Mouse (Mus musculus): Measurements from ENCODE around the gene Rbck1. TPM values are rescaled to one million over a fixed set of nuclear protein-coding genes. Genes with fewer than 3 reads are reported as not detected.

Rbck1 gene
- polyA plus RNA-seq (2012; fragmentation: generic; extraction: Trizol): 10 to 100 TPM; 59.3 to 79.2 TPM

DNA sequence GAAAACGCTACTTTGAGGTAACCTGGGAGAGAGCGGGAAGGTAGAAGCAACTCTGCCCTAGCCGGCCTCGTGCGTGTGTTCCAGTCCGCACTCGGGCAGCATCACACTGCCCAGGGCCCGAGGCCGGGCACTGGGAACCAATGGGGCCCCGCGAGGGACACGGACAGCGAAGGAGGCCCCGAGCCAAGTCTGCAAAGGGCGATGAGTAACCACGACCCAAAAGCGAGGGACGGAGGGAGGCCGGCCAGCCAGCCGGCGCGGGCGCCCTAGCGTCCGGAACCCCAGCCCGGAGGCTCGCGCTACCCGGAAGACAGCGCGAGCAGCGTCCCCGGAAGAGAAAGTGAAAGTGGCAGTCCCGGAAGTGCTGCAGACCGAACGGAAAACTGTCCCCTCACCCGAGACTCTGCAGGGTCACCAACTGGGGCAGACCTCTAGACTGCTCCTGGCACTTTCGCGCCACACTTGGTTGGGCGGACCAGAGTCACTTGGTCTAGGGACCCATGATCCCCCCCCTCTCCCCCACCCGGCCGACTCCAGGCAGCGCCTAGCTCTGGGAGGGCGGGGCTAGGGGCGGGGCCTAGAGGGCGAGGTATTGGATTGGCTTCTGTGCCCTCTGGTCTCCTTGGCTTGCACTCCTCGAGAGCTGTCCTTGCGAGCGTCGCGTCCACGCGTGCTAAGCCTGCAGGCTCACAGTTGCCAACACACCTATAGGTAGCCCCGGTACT is at the start of gene Rbck1:
TSS of gene Rbck1 (minus strand) at position 553 of the 725 bp plus-strand sequence.

DNA sequence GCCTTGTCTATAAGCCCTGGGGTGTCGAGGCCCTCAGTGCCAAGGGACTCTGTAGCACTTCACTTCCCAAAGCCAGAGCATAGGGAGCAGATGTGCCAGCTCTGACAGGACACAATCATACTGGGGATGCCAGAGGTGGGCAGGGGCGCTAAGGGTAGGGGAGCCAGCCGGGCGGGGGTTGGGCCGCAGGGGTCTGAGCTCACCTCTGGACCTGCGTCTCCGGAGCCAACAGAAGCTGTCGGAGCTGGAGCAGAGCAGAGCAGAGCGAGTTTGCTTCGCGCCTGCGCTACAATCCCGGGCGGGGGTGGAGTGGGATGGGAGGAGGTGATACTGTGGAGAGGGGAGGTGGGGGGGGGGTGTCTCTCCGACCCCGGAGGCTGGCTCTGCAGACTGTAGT is 43.9 kb upstream of the Rbck1 start, which contains the start of gene Nrsn2:
TSS of gene Nrsn2 (minus strand) at position 294 of the 397 bp plus-strand sequence.

DNA sequence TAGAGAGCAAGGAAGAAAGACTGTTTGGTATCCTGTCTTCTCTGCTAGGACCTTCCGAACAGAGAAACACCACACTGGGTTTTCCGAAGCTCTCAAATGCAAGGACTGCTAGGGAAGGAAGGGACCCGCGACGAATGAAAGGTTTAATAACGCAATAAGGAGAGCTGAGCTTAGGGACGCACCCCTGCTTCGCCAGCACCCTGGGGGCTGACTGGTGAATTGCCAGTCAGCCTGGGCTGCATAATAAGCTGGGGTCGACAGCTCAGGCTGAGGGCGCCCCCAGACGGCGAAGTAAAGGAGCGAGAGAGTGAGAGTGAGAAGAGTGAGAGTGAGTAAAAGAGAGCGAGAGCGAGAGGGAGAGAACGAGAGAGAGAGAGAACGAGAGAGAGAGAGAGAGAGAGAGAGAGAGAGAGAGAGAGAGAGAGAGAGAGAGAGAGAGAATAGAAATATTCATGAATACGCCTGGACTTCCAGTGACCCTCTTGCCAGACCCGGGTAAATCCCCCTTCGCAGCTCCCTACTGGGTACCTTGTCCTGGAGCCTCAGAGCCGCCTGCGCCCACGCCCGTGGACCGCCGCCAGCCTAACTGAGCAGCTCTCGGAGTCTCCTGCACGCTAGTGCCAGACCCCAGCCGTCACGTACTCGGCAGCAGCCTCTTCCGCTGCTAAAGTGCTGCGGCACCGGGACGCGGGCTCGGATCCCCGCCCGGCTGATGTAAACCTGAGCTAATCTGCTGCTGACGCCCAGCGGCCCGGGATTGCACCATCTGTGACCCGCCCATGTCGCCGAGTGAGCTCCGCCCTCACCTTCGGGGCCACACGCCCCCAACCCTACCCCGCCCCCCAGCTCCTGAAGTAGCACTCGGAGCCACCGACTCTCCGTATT is 11.1 kb upstream of the Rbck1 start, which contains the start of gene Trib3:
TSS of gene Trib3 (minus strand) at position 704 of the 885 bp plus-strand sequence.

DNA sequence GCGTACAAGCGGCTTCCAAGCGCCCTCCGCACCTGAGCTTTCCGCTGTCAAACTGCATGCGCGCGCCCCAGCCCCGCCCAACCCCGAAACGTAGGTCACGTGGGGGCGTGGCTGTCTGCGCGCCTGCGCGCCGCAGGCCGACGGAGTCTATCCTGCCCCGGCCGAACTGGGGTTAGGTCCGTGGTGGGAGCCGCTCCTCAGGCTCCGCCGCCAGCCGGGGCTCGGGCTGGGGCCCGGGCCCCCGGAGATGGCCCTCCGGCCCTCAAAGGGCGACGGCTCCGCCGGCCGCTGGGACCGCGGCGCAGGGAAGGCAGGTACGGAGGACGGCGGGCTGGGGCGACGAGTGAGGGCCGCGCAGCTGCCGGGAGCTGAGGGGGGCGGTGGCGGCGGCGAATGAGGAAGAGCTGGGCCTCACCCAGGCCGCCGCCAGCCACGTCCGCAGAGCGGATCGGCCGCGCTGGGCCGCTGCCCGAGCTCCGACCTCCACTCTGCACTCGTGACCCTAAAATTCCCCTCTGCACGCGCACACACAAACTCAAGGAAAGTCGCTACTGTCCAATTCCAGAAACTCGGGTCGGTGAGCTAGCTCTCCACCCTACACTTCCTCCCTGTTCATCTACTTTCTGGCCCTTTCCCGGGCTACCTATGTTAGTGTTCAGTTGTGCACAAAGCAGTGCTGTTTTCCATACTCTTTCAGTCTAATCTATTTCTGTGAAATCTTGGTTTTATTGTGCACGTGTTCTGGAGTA is 38.6 kb downstream of the Rbck1 start, which contains the start of gene Tbc1d20:
TSS of gene Tbc1d20 (plus strand) at position 102 of the 749 bp plus-strand sequence.

Other genes starting within 250 kb of the Rbck1 start
- 10 to 100 TPM; 18.0 to 24.9 TPM for gene Srxn1, start 227.1 kb downstream of the Rbck1 start, polyA plus RNA-seq (2012; fragmentation: generic; extraction: Trizol)
- gene Tcf15, start 189.1 kb downstream of the Rbck1 start, polyA plus RNA-seq (2012; fragmentation: generic; extraction: Trizol): not detected
- 10 to 100 TPM in 1 of 2 experiments, 1 to 10 TPM in 1; 3.3 to 25.6 TPM for gene Csnk2a1, start 105.8 kb downstream of the Rbck1 start, polyA plus RNA-seq (2012; fragmentation: generic; extraction: Trizol)
- gene Tbc1d20, start 38.8 kb downstream of the Rbck1 start, polyA plus RNA-seq (2012; fragmentation: generic; extraction: Trizol): 10 to 100 TPM; 19.4 to 42.5 TPM
- 1 to 10 TPM; 3.7 to 5.4 TPM for gene Trib3, start 11.4 kb upstream of the Rbck1 start, polyA plus RNA-seq (2012; fragmentation: generic; extraction: Trizol)
- gene Nrsn2, start 44.0 kb upstream of the Rbck1 start, polyA plus RNA-seq (2012; fragmentation: generic; extraction: Trizol): not detected
- gene Sox12, start 65.4 kb upstream of the Rbck1 start, polyA plus RNA-seq (2012; fragmentation: generic; extraction: Trizol): 1 to 10 TPM; 6.7 to 9.7 TPM
- gene Zcchc3, start 82.4 kb upstream of the Rbck1 start, polyA plus RNA-seq (2012; fragmentation: generic; extraction: Trizol): under 1 TPM; 0.26 to 0.84 TPM
- not detected for gene 6820408C15Rik, start 82.9 kb upstream of the Rbck1 start, polyA plus RNA-seq (2012; fragmentation: generic; extraction: Trizol)
- gene Defb23, start 132.0 kb upstream of the Rbck1 start, polyA plus RNA-seq (2012; fragmentation: generic; extraction: Trizol): not detected
- not detected for gene Defb20, start 144.4 kb upstream of the Rbck1 start, polyA plus RNA-seq (2012; fragmentation: generic; extraction: Trizol)
- gene Defb22, start 157.5 kb upstream of the Rbck1 start, polyA plus RNA-seq (2012; fragmentation: generic; extraction: Trizol): not detected
- gene Defb26, start 179.0 kb upstream of the Rbck1 start, polyA plus RNA-seq (2012; fragmentation: generic; extraction: Trizol): not detected
- not detected for gene Defb28, start 185.6 kb upstream of the Rbck1 start, polyA plus RNA-seq (2012; fragmentation: generic; extraction: Trizol)
- gene Defb29, start 207.4 kb upstream of the Rbck1 start, polyA plus RNA-seq (2012; fragmentation: generic; extraction: Trizol): not detected
- not detected for gene Gm17416, start 236.7 kb upstream of the Rbck1 start, polyA plus RNA-seq (2012; fragmentation: generic; extraction: Trizol)
- not detected for gene Defb21, start 240.1 kb upstream of the Rbck1 start, polyA plus RNA-seq (2012; fragmentation: generic; extraction: Trizol)
- gene Defb19, start 247.7 kb upstream of the Rbck1 start, polyA plus RNA-seq (2012; fragmentation: generic; extraction: Trizol): not detected

All from C3H10T1/2 (cell line).